Mouse (Mus musculus) MEL (cell line): ENCODE data around the gene Nfix. TPM values are rescaled to one million over a fixed set of nuclear protein-coding genes. Genes with fewer than 3 reads are reported as not detected.

ENCODE experiments used
- DNase-seq: peaks from one replicate; pipeline ENCODE4 v3.0.0; 2011; ENCODE audit warnings: low read depth, low spot score
- H3K27ac ChIP-seq: 2 replicates; pipeline ENCODE4 v1.5.1; 2012; ENCODE audit warnings: low read depth, mild to moderate bottlenecking, control low read depth, low read length, moderate library complexity; ENCODE audit not compliant: control insufficient read depth
- H3K27me3 ChIP-seq, 2 experiments: fragments of 150-350 bp in 1 of 2; sonication (generic) in 1 of 2; 2 replicates each; pipeline ENCODE4 v1.6.1; 2012; ENCODE audit warnings: low read length in 2 of 2, mild to moderate bottlenecking in 2 of 2, improper control_type of control experiment in 1 of 2, moderate library complexity in 1 of 2; ENCODE audit not compliant: insufficient read depth in 2 of 2, control insufficient read depth in 1 of 2
- H3K36me3 ChIP-seq, 2 experiments: 2 replicates each; pipeline ENCODE4 v1.6.1; 2012 to 2014; ENCODE audit warnings: low read length in 2 of 2, improper control_type of control experiment in 1 of 2, inconsistent platforms in 1 of 2, mild to moderate bottlenecking in 1 of 2; ENCODE audit not compliant: insufficient read depth in 2 of 2, control insufficient read depth in 1 of 2
- H3K4me1 ChIP-seq, 2 experiments: fragments of 150-350 bp in 1 of 2; sonication (generic) in 1 of 2; 2 replicates each; pipeline ENCODE4 v1.6.1; 2012; ENCODE audit warnings: low read length in 2 of 2, improper control_type of control experiment in 1 of 2, mild to moderate bottlenecking in 1 of 2; ENCODE audit not compliant: insufficient read depth in 2 of 2, control insufficient read depth in 1 of 2
- H3K4me3 ChIP-seq, 2 experiments: fragments of 150-350 bp in 1 of 2; sonication (generic) in 1 of 2; 2 replicates each; pipeline ENCODE4 v1.5.1; 2012; ENCODE audit warnings: low read depth in 2 of 2, low read length in 2 of 2, mild to moderate bottlenecking in 2 of 2, moderate library complexity in 2 of 2, control low read depth in 1 of 2, improper control_type of control experiment in 1 of 2; ENCODE audit not compliant: control insufficient read depth in 1 of 2, insufficient read depth in 1 of 2
- H3K79me2 ChIP-seq: 2 replicates; pipeline ENCODE4 v1.6.1; 2012; ENCODE audit warnings: mild to moderate bottlenecking, low read length, moderate library complexity; ENCODE audit not compliant: control insufficient read depth, poor library complexity, insufficient read depth
- H3K9ac ChIP-seq: 2 replicates; pipeline ENCODE4 v1.6.1; 2012; ENCODE audit warnings: low read depth, mild to moderate bottlenecking, control low read depth, low read length, moderate library complexity; ENCODE audit not compliant: control insufficient read depth, poor library complexity, severe bottlenecking
- H3K9me3 ChIP-seq: fragments of 150-350 bp; sonication (generic); replicated peaks from 2 replicates; pipeline ENCODE4 v1.6.1; 2012; ENCODE audit warnings: mild to moderate bottlenecking, low read length, improper control_type of control experiment, moderate library complexity; ENCODE audit not compliant: insufficient read depth
- BHLHE40 ChIP-seq: IDR thresholded peaks from 2 replicates; pipeline ENCODE4 v1.6.1; 2012; ENCODE audit warnings: low read depth, mild to moderate bottlenecking, inconsistent platforms, low read length, improper control_type of control experiment, borderline replicate concordance
- CHD1 ChIP-seq: IDR thresholded peaks from 2 replicates; pipeline ENCODE4 v1.6.1; 2012; ENCODE audit warnings: low read depth, mild to moderate bottlenecking, inconsistent platforms, low read length, improper control_type of control experiment
- GABPA ChIP-seq: IDR thresholded peaks from 2 replicates; pipeline ENCODE4 v1.6.1; 2012; ENCODE audit warnings: low read depth, mild to moderate bottlenecking, inconsistent platforms, low read length, improper control_type of control experiment, moderate library complexity
- HCFC1 ChIP-seq: IDR thresholded peaks from 2 replicates; pipeline ENCODE4 v1.6.1; 2012; ENCODE audit warnings: low read depth, mild to moderate bottlenecking, inconsistent platforms, low read length, improper control_type of control experiment, moderate library complexity
- JUND ChIP-seq: IDR thresholded peaks from 2 replicates; pipeline ENCODE4 v1.6.1; 2011; ENCODE audit warnings: low read depth, mild to moderate bottlenecking, improper control_type of control experiment, low read length
- MAFK ChIP-seq: IDR thresholded peaks from 2 replicates; pipeline ENCODE4 v1.6.1; 2011; ENCODE audit warnings: low read depth, mild to moderate bottlenecking, low read length, improper control_type of control experiment, borderline replicate concordance
- MAX ChIP-seq: IDR thresholded peaks from 2 replicates; pipeline ENCODE4 v1.6.1; 2011; ENCODE audit warnings: low read length, improper control_type of control experiment
- MXI1 ChIP-seq: IDR thresholded peaks from 2 replicates; pipeline ENCODE4 v1.6.1; 2011; ENCODE audit warnings: mild to moderate bottlenecking, low read depth, low read length, improper control_type of control experiment
- MYB ChIP-seq: IDR thresholded peaks from 2 replicates; pipeline ENCODE4 v1.6.1; 2011; ENCODE audit warnings: mild to moderate bottlenecking, low read depth, low read length, improper control_type of control experiment
- NRF1 ChIP-seq: IDR thresholded peaks from 2 replicates; pipeline ENCODE4 v1.6.1; 2014; ENCODE audit warnings: low read depth, mild to moderate bottlenecking, inconsistent platforms, low read length, improper control_type of control experiment, moderate library complexity; ENCODE audit not compliant: poor library complexity, insufficient read depth, severe bottlenecking
- POLR2A ChIP-seq, 2 experiments: IDR thresholded peaks; 2 replicates each; pipeline ENCODE4 v1.6.1; 2011 to 2012; ENCODE audit warnings: low read length in 2 of 2, mild to moderate bottlenecking in 2 of 2, control low read depth in 1 of 2, improper control_type of control experiment in 1 of 2, low read depth in 1 of 2, moderate library complexity in 1 of 2; ENCODE audit not compliant: control insufficient read depth in 1 of 2, insufficient read depth in 1 of 2, poor library complexity in 1 of 2
- POLR2AphosphoS5 ChIP-seq: IDR thresholded peaks from 2 replicates; pipeline ENCODE4 v1.6.1; 2012; ENCODE audit warnings: low read depth, borderline replicate concordance, mild to moderate bottlenecking, inconsistent platforms, low read length, moderate library complexity, mixed read lengths
- TAL1 ChIP-seq: IDR thresholded peaks from 2 replicates; pipeline ENCODE4 v1.6.1; 2012; ENCODE audit warnings: mild to moderate bottlenecking, inconsistent platforms, low read length, moderate library complexity, mixed read lengths
- TCF12 ChIP-seq: IDR thresholded peaks from 2 replicates; pipeline ENCODE4 v1.6.1; 2014; ENCODE audit warnings: low read depth, mild to moderate bottlenecking, inconsistent platforms, low read length, improper control_type of control experiment, moderate library complexity
- USF1 ChIP-seq: IDR thresholded peaks from 2 replicates; pipeline ENCODE4 v1.6.1; 2014; ENCODE audit warnings: low read depth, mild to moderate bottlenecking, inconsistent platforms, low read length, improper control_type of control experiment, moderate library complexity
- USF2 ChIP-seq, 2 experiments: IDR thresholded peaks; 2 replicates each; pipeline ENCODE4 v1.6.1; 2011 to 2012; ENCODE audit warnings: improper control_type of control experiment in 2 of 2, low read length in 2 of 2, borderline replicate concordance in 1 of 2, inconsistent platforms in 1 of 2, low read depth in 1 of 2, mild to moderate bottlenecking in 1 of 2; ENCODE audit not compliant: insufficient read depth in 1 of 2
- ZKSCAN1 ChIP-seq: IDR thresholded peaks from 2 replicates; pipeline ENCODE4 v1.6.1; 2012; ENCODE audit warnings: low read depth, mild to moderate bottlenecking, inconsistent platforms, low read length, improper control_type of control experiment, moderate library complexity
- ZMIZ1 ChIP-seq: IDR thresholded peaks from 2 replicates; pipeline ENCODE4 v1.6.1; 2012; ENCODE audit warnings: low read depth, mild to moderate bottlenecking, inconsistent platforms, low read length, improper control_type of control experiment, moderate library complexity
- ZNF384 ChIP-seq: IDR thresholded peaks from 2 replicates; pipeline ENCODE4 v1.6.1; 2012; ENCODE audit warnings: low read depth, mild to moderate bottlenecking, inconsistent platforms, low read length, improper control_type of control experiment
- polyA plus RNA-seq, 2 experiments: library from polyadenylated mRNA; stranded (reverse) in 1 of 2; unstranded in 1 of 2; fragments of >175 nt in 1 of 2; fragments of >200 nt in 1 of 2; gene quantifications; 2 replicates each; pipeline versions ENCODE4 v1.2.1 to v1.2.4; 2012; ENCODE audit warnings: low replicate concordance in 2 of 2, low read depth in 1 of 2; ENCODE audit not compliant: insufficient read length in 2 of 2, insufficient read depth in 1 of 2, missing spikeins in 1 of 2
- total RNA-seq: library from RNA; depleted of rRNA; stranded (reverse); fragments of 300-350 nt; gene quantifications from 2 replicates; pipeline ENCODE4 v1.2.3, GENCODE M21; 2012

Gene Nfix
- total and polyA plus RNA-seq, 3 experiments = 14.4 to 29.1 TPM; not detected in 1

DNA sequence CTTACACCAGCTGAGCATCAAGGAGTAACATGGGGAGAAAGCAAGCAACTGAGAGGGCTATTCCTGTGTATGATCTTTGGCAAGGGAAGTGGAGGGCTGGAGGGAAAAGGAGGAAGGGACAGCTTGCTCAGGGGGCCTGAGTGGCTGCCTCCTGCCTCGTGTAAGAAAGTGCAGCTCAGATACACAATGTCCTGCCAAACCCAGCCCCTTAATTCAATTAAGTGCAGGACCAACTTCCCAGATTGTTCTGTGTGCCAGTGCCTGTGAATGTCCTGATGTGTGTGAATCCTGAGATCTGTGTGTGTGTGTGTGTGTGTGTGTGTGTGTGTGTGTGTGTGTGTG is 60.8 kb downstream of the Nfix start:
- Histone ChIP-seq H3K27me3 (no peaks in the 10 kb centered on the region), H3K4me1 (0 out of 4 replicates have a peak, but pooled peaks cover 0 to 2% of the 10 kb centered on the region in 2 experiments), H3K9me3 (no peaks in the 10 kb centered on the region), H3K27ac (no peak overlapping the region), H3K4me3 (no peak overlapping the region), H3K36me3 (no peaks in the 10 kb centered on the region; a peak in 2 of 4 replicates), H3K9ac (no peak overlapping the region), H3K79me2 (no peaks in the 10 kb centered on the region)
- TF ChIP-seq USF1 (no peak), ZNF384 (no peak), ZKSCAN1 (no peak), CHD1 (no peak)
- DNase-seq = no peak

- Histone ChIP-seq H3K4me3 (no peak overlapping the region), H3K27ac (no peak overlapping the region), H3K27me3 (no peaks in the 10 kb centered on the region), H3K4me1 (no peaks in the 10 kb centered on the region), H3K9ac (no peak overlapping the region), H3K79me2 (no peaks in the 10 kb centered on the region)
- no peak for DNase-seq
- no peak for TF ChIP-seq POLR2AphosphoS5
- no peak for TF ChIP-seq HCFC1
- no peak for TF ChIP-seq MXI1
- no peak for TF ChIP-seq USF2 (IDR thresholded peaks at IDR 0.05; ENCODE audit: borderline replicate concordance in 1 of 2, insufficient read depth in 1 of 2, low read depth in 1 of 2, low read length in 2 of 2)
- TF ChIP-seq ZNF384 = no peak
- no peak for TF ChIP-seq POLR2A (IDR thresholded peaks at IDR 0.05; ENCODE audit: control insufficient read depth in 1 of 2, insufficient read depth in 1 of 2, low read depth in 1 of 2, low read length in 2 of 2, poor library complexity in 1 of 2)
- no peak for TF ChIP-seq TCF12
- TF ChIP-seq ZMIZ1 = no peak
- no peak for TF ChIP-seq JUND
- no peak for TF ChIP-seq TAL1
- no peak for TF ChIP-seq GABPA
- no peak for TF ChIP-seq NRF1
- TF ChIP-seq MAX = no peak
- no peak for TF ChIP-seq MAFK
- TF ChIP-seq BHLHE40 = no peak
- no peak for TF ChIP-seq MYB
- TF ChIP-seq, all 39 proteins: peak for 0
- no peaks in the 10 kb centered on the region for H3K9me3 ChIP-seq
- H3K36me3 ChIP-seq = no peaks in the 10 kb centered on the region; a peak in 1 of 4 replicates
These were observed 61.3 kb downstream of the Nfix start for GRCm38 (mm10) chr8:84738715-84739400.
